In the genomic region with DNA sequence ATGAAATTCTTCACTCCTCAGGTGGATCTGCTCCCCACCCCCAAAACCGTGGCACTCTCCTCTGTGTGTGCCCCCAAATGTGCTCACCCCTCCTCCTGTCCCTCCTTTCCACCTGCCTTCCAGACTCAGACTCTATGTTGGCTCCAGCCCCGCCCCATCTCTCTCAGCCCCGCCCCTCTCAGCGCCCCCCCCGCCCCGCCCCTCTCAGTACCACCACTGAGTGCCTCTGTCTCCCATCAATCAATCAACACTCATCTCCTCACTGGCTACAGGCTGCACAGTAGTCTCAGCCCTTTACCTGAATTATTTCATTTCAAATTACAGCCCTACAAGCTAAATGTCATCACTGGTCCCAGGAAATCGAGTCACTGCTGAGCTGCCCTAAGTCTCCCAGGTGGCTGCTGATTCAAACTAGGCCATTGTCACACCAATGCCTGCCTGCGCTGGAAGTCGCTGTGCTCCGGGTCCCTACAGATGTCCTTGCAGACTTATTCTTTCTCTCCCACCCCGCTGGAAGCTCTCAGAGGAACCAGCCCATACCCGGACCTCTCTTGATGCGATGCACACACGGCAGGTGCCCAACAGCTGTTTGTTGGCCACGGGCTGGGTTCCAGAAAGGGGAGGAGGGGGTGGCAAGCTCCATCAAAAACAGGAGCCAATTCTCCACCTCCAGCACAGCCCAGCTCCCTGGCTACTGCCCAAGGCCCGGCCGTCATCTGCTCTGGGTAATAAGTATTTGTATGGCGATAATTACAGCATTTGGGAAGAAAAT, we compare ENCODE assay signal across 9 mouse cellular contexts. TPM values are rescaled to one million over a fixed set of nuclear protein-coding genes. Genes with fewer than 3 reads are reported as not detected.
DNase-seq lines count a peak whose midpoint lies in the region; ATAC-seq lines count a peak whose summit lies in the region.
"Had no signal": no experiment of that assay in that cellular context is flagged by ENCODE, and none has a peak within 500 bp of the region (broad histone marks: within the 10 kb centered on the region; RNA-seq: fewer than 3 reads in every experiment).

No protein-coding gene starts in this region.

- peak; percentile 27 for DNase-seq in embryo, embryonic 10 days (ENCODE audit: low spot score)
- DNase-seq in embryo, embryonic 10.5 days (ENCODE audit: low spot score): no peak
- peak; percentile 65 for DNase-seq in MN1 (ENCODE audit: low spot score)
- DNase-seq in left cerebral cortex, postnatal 10 days (ENCODE audit: extremely low spot score in 1 of 2, low spot score in 2 of 2): peak; percentile 58 to 61
- no peak for DNase-seq in cerebellum, adult 18-20 months

- WGBS in forebrain, embryonic 16.5 days: 1% methylated on average over 14 of the region's 18 CpGs
- 4% methylated on average over 18 of the region's 18 CpGs for WGBS in neural tube, embryonic 12.5 days

- H3K27ac ChIP-seq in forebrain, embryonic 16.5 days (ENCODE audit: low read length): peak overlapping the region; percentile 57
- H3K27ac ChIP-seq in neural tube, embryonic 12.5 days: 0 out of 2 replicates have a peak overlapping the region, but pooled peaks have one; percentile 17
- H3K27ac ChIP-seq: macrophage had no signal

- no peaks in the 10 kb centered on the region for H3K36me3 ChIP-seq in forebrain, embryonic 16.5 days (ENCODE audit: control insufficient read depth, insufficient read depth)
- no peaks in the 10 kb centered on the region for H3K36me3 ChIP-seq in neural tube, embryonic 12.5 days

- no peaks in the 10 kb centered on the region for H3K9me3 ChIP-seq in forebrain, embryonic 16.5 days (ENCODE audit: control insufficient read depth, low read length)
- H3K9me3 ChIP-seq in neural tube, embryonic 12.5 days: no peaks in the 10 kb centered on the region

- intact Hi-C loops in left cerebral cortex, postnatal 10 days (cut with DNase I): no loop called here

- peak overlapping the region; percentile 25 for H3K4me3 ChIP-seq in forebrain, embryonic 16.5 days (replicated peaks; ENCODE audit: low read length)
- H3K4me3 ChIP-seq in neural tube, embryonic 12.5 days: peak overlapping the region; percentile 15; the same call in 1 of the 2 replicates

- peak overlapping the region; percentile 35 for H3K9ac ChIP-seq in forebrain, embryonic 16.5 days (replicated peaks; ENCODE audit: low read depth, low read length)
- H3K9ac ChIP-seq in neural tube, embryonic 12.5 days: peak overlapping the region; percentile 36

- H3K27me3 ChIP-seq in forebrain, embryonic 16.5 days (replicated peaks; ENCODE audit: control insufficient read depth, insufficient read depth, low read length): peaks cover 8% of the 10 kb centered on the region
- H3K27me3 ChIP-seq in neural tube, embryonic 12.5 days (replicated peaks): peaks cover 28% of the 10 kb centered on the region

- peak; percentile 82 for ATAC-seq in forebrain, embryonic 16.5 days
- ATAC-seq in neural tube, embryonic 12.5 days (ENCODE audit: low FRiP score, low read depth): peak; percentile 70
- ATAC-seq in inflammation-experienced regulatory T-cells, adult 6 months: no peak

- H3K4me1 ChIP-seq in forebrain, embryonic 16.5 days (replicated peaks; ENCODE audit: control insufficient read depth, insufficient read depth, low read length): peaks cover 73% of the 10 kb centered on the region
- H3K4me1 ChIP-seq in neural tube, embryonic 12.5 days: peaks cover 65% of the 10 kb centered on the region

- H3K4me2 ChIP-seq in forebrain, embryonic 16.5 days (ENCODE audit: low read length): peak overlapping the region; percentile 66
- H3K4me2 ChIP-seq in neural tube, embryonic 12.5 days (replicated peaks): peak overlapping the region; percentile 89

RNA-seq across cellular contexts. Expression of gene Slit1, which starts 5.6 kb away (rescaled TPM):
- 18.2 and 21.3 TPM in 2 replicates for polyA plus RNA-seq in forebrain, embryonic 16.5 days (2015; fragmentation: Nextera tagmentation; extraction: Ambion mirVana)
- 10 to 100 TPM; 55.1 to 57.2 TPM for total RNA-seq in left cerebral cortex, postnatal 10 days (2021)
- polyA plus RNA-seq in neural tube, embryonic 12.5 days (2016; fragmentation: Nextera tagmentation; extraction: Ambion mirVana): 24.0 and 26.2 TPM in 2 replicates
- polyA plus RNA-seq in inflammation-experienced regulatory T-cells, adult 6 months (2017; shearing (Covaris generic)): not detected

Comparison
In these comparisons a context has a peak if more than half of its experiments do, and no peak if none do; other contexts are left out.
1. DNase-seq: peak in embryo, embryonic 10 days (single experiment), MN1 (single experiment) and left cerebral cortex, postnatal 10 days (2 of 2); none in embryo, embryonic 10.5 days (single experiment) and cerebellum, adult 18-20 months (0 of 2).
2. RNA of gene Slit1, which starts 5.6 kb away (polyA plus RNA-seq): 24.0 to 26.2 TPM in neural tube, embryonic 12.5 days and 18.2 to 21.3 TPM in forebrain, embryonic 16.5 days; not detected in inflammation-experienced regulatory T-cells, adult 6 months; every median in the first group is over 10 times any median in the second.